Mouse (Mus musculus): Measurements from ENCODE around the gene Exo1. TPM values are rescaled to one million over a fixed set of nuclear protein-coding genes. Genes with fewer than 3 reads are reported as not detected.
A peak's percentile ranks its signal among the peaks of the same experiment; 100 is the strongest.

Gene Exo1
- polyA plus RNA-seq (2015; fragmentation: Nextera tagmentation; extraction: Ambion mirVana) = 8.4 and 9.3 TPM in 2 replicates

GRCm38 (mm10) chr1:175880453-175881296 lies at the start of gene Exo1:
Exo1 (plus strand) TSS chr1:175880581.
- H3K4me1 ChIP-seq = peaks cover 4% of the 10 kb centered on the region
- peak within 1 kb of the TSS; percentile 85 for H3K4me2 ChIP-seq
- no peaks in the 10 kb centered on the region for H3K36me3 ChIP-seq (replicated peaks)
- peak; percentile 99 for ATAC-seq (replicated peaks)
- H3K4me3 ChIP-seq = peak within 1 kb of the TSS; percentile 89
- H3K9me3 ChIP-seq = no peaks in the 10 kb centered on the region
- WGBS = under 1% methylated on average over 66 of the region's 66 CpGs
- peak within 1 kb of the TSS; percentile 82 for H3K9ac ChIP-seq
- peak within 1 kb of the TSS; percentile 91 for H3K27ac ChIP-seq
- no peaks in the 10 kb centered on the region for H3K27me3 ChIP-seq (replicated peaks)

- no peaks in the 10 kb centered on the region for H3K9me3 ChIP-seq
- no peaks in the 10 kb centered on the region for H3K36me3 ChIP-seq (replicated peaks)
- H3K4me1 ChIP-seq = no peaks in the 10 kb centered on the region
- H3K27ac ChIP-seq = no peak overlapping the region
- H3K9ac ChIP-seq = no peak overlapping the region
- no peak overlapping the region for H3K4me3 ChIP-seq
- H3K27me3 ChIP-seq (replicated peaks) = no peaks in the 10 kb centered on the region
- 93% methylated on average over 1 of the region's 1 CpGs for WGBS
- no peak overlapping the region for H3K4me2 ChIP-seq
- ATAC-seq (replicated peaks) = no peak
Measured at GRCm38 (mm10) chr1:175855515-175855914, 24.9 kb upstream of the Exo1 start.

- 5% methylated on average over 1 of the region's 1 CpGs for WGBS
- Histone ChIP-seq H3K4me2 (no peak overlapping the region), H3K4me1 (0 out of 2 replicates have a peak, but pooled peaks cover 3% of the 10 kb centered on the region), H3K27me3 (replicated peaks) (no peaks in the 10 kb centered on the region), H3K27ac (no peak overlapping the region), H3K4me3 (no peak overlapping the region), H3K36me3 (replicated peaks) (no peaks in the 10 kb centered on the region), H3K9me3 (no peaks in the 10 kb centered on the region), H3K9ac (no peak overlapping the region)
- peak; percentile 37; the same call in 1 of the 2 replicates for ATAC-seq (replicated peaks)
Measured at GRCm38 (mm10) chr1:175867050-175867449, 13.3 kb upstream of the Exo1 start.

GRCm38 (mm10) chr1:175867558-175867957 lies 12.8 kb upstream of the Exo1 start:
- no peaks in the 10 kb centered on the region for H3K27me3 ChIP-seq (replicated peaks)
- 0 out of 2 replicates have a peak, but pooled peaks have one; percentile 55 for ATAC-seq (replicated peaks)
- no peak overlapping the region for H3K4me2 ChIP-seq
- H3K27ac ChIP-seq = no peak overlapping the region
- H3K4me3 ChIP-seq = no peak overlapping the region
- H3K9me3 ChIP-seq = no peaks in the 10 kb centered on the region
- H3K9ac ChIP-seq = no peak overlapping the region
- 21% methylated on average over 5 of the region's 5 CpGs for WGBS
- H3K36me3 ChIP-seq (replicated peaks) = no peaks in the 10 kb centered on the region
- H3K4me1 ChIP-seq = 0 out of 2 replicates have a peak, but pooled peaks cover 3% of the 10 kb centered on the region

- Histone ChIP-seq H3K9me3 (no peaks in the 10 kb centered on the region), H3K4me1 (0 out of 2 replicates have a peak, but pooled peaks cover 3% of the 10 kb centered on the region)
- 0 out of 2 replicates have a peak, but pooled peaks have one; percentile 68 for ATAC-seq (replicated peaks)
Measured at GRCm38 (mm10) chr1:175870716-175871115, 9.7 kb upstream of the Exo1 start.

GRCm38 (mm10) chr1:175872028-175872816 lies 8.2 kb upstream of the Exo1 start:
- H3K9me3 ChIP-seq = no peaks in the 10 kb centered on the region
- WGBS = 55% methylated on average over 6 of the region's 6 CpGs
- ATAC-seq (replicated peaks) = peak; percentile 50; the same call in 1 of the 2 replicates
- no peak overlapping the region for H3K4me2 ChIP-seq
- no peak overlapping the region for H3K4me3 ChIP-seq
- no peaks in the 10 kb centered on the region for H3K36me3 ChIP-seq (replicated peaks)
- H3K27me3 ChIP-seq (replicated peaks) = no peaks in the 10 kb centered on the region
- no peak overlapping the region for H3K9ac ChIP-seq
- no peaks in the 10 kb centered on the region for H3K4me1 ChIP-seq
- no peak overlapping the region for H3K27ac ChIP-seq

More at GRCm38 (mm10) chr1:175870716-175871115, 9.7 kb upstream of the Exo1 start:
- WGBS = 45% methylated on average over 3 of the region's 3 CpGs
- Histone ChIP-seq H3K4me3 (no peak overlapping the region), H3K36me3 (replicated peaks) (no peaks in the 10 kb centered on the region), H3K27me3 (replicated peaks) (no peaks in the 10 kb centered on the region), H3K9ac (no peak overlapping the region), H3K4me2 (no peak overlapping the region), H3K27ac (no peak overlapping the region)

GRCm38 (mm10) chr1:175883398-175883797 lies 3.0 kb downstream of the Exo1 start:
- Histone ChIP-seq H3K4me1 (peaks cover 4% of the 10 kb centered on the region), H3K9me3 (no peaks in the 10 kb centered on the region), H3K27me3 (replicated peaks) (no peaks in the 10 kb centered on the region), H3K4me2 (no peak overlapping the region), H3K4me3 (no peak overlapping the region), H3K9ac (no peak overlapping the region), H3K36me3 (replicated peaks) (no peaks in the 10 kb centered on the region), H3K27ac (no peak overlapping the region)
- no peak for ATAC-seq (replicated peaks)
- 85% methylated on average over 3 of the region's 3 CpGs for WGBS

GRCm38 (mm10) chr1:175893263-175893662 lies 12.9 kb downstream of the Exo1 start:
- H3K9me3 ChIP-seq = no peaks in the 10 kb centered on the region
- H3K36me3 ChIP-seq (replicated peaks) = no peaks in the 10 kb centered on the region
- WGBS = 91% methylated on average over 6 of the region's 6 CpGs
- no peak overlapping the region for H3K4me2 ChIP-seq
- no peak overlapping the region for H3K4me3 ChIP-seq
- H3K9ac ChIP-seq = no peak overlapping the region
- ATAC-seq (replicated peaks) = no peak
- no peak overlapping the region for H3K27ac ChIP-seq
- no peaks in the 10 kb centered on the region for H3K4me1 ChIP-seq
- no peaks in the 10 kb centered on the region for H3K27me3 ChIP-seq (replicated peaks)

- no peaks in the 10 kb centered on the region for H3K4me1 ChIP-seq
- no peaks in the 10 kb centered on the region for H3K9me3 ChIP-seq
- H3K4me3 ChIP-seq = no peak overlapping the region
- no peak overlapping the region for H3K27ac ChIP-seq
- no peaks in the 10 kb centered on the region for H3K36me3 ChIP-seq (replicated peaks)
- WGBS = 94% methylated on average over 12 of the region's 12 CpGs
- no peak overlapping the region for H3K4me2 ChIP-seq
- no peak for ATAC-seq (replicated peaks)
- no peak overlapping the region for H3K9ac ChIP-seq
- no peaks in the 10 kb centered on the region for H3K27me3 ChIP-seq (replicated peaks)
Measured at GRCm38 (mm10) chr1:175893726-175894125, 13.3 kb downstream of the Exo1 start.

GRCm38 (mm10) chr1:175911207-175911606 lies 30.8 kb downstream of the Exo1 start:
- ATAC-seq (replicated peaks) = no peak
- Histone ChIP-seq H3K9me3 (no peaks in the 10 kb centered on the region), H3K9ac (no peak overlapping the region), H3K4me3 (no peak overlapping the region), H3K36me3 (replicated peaks) (no peaks in the 10 kb centered on the region), H3K4me2 (no peak overlapping the region), H3K27ac (no peak overlapping the region), H3K4me1 (no peaks in the 10 kb centered on the region), H3K27me3 (replicated peaks) (no peaks in the 10 kb centered on the region)
- 96% methylated on average over 2 of the region's 2 CpGs for WGBS

- no peaks in the 10 kb centered on the region for H3K27me3 ChIP-seq (replicated peaks)
- no peaks in the 10 kb centered on the region for H3K4me1 ChIP-seq
- H3K4me3 ChIP-seq = no peak overlapping the region
- no peak for ATAC-seq (replicated peaks)
- no peaks in the 10 kb centered on the region for H3K36me3 ChIP-seq (replicated peaks)
- no peak overlapping the region for H3K4me2 ChIP-seq
- no peak overlapping the region for H3K27ac ChIP-seq
- 95% methylated on average over 3 of the region's 3 CpGs for WGBS
- H3K9ac ChIP-seq = no peak overlapping the region
- H3K9me3 ChIP-seq = no peaks in the 10 kb centered on the region
Measured at GRCm38 (mm10) chr1:175912038-175912437, 31.7 kb downstream of the Exo1 start.

- Histone ChIP-seq H3K4me1 (no peaks in the 10 kb centered on the region), H3K27ac (no peak overlapping the region), H3K9ac (no peak overlapping the region), H3K4me3 (no peak overlapping the region), H3K36me3 (replicated peaks) (no peaks in the 10 kb centered on the region), H3K9me3 (no peaks in the 10 kb centered on the region), H3K27me3 (replicated peaks) (no peaks in the 10 kb centered on the region), H3K4me2 (no peak overlapping the region)
- 91% methylated on average over 5 of the region's 5 CpGs for WGBS
- no peak for ATAC-seq (replicated peaks)
Measured at GRCm38 (mm10) chr1:175913728-175914303, 33.4 kb downstream of the Exo1 start.

Data from midbrain, embryonic 15.5 days (tissue).